Mouse (Mus musculus) lung, adult 2 months (tissue): Measurements from ENCODE around the gene Sorbs2. TPM values are rescaled to one million over a fixed set of nuclear protein-coding genes. Genes with fewer than 3 reads are reported as not detected.
A peak's percentile ranks its signal among the peaks of the same experiment; 100 is the strongest.

Source experiments
- DNase-seq: peaks from one replicate; pipeline ENCODE4 v3.0.0; 2022
- H3K4me1 ChIP-seq: fragments of 200-500 bp; 2 replicates; pipeline ENCODE4 v1.6.1; 2011; ENCODE audit warnings: low read length; ENCODE audit not compliant: control insufficient read depth, insufficient read depth
- H3K4me3 ChIP-seq: fragments of 200-500 bp; replicated peaks from 2 replicates; pipeline ENCODE3; 2011; ENCODE audit warnings: low read depth, mild to moderate bottlenecking, control low read depth, low read length; ENCODE audit errors: extremely low read depth
- CTCF ChIP-seq: fragments of 200-500 bp; IDR thresholded peaks from 2 replicates; pipeline ENCODE4 v1.5.1; 2011; ENCODE audit warnings: mild to moderate bottlenecking, low read length, control low read depth; ENCODE audit not compliant: insufficient read depth
- POLR2A ChIP-seq: fragments of 200-500 bp; IDR thresholded peaks from 2 replicates; pipeline ENCODE4 v1.6.1; 2011; ENCODE audit warnings: low read depth, mild to moderate bottlenecking, control low read depth, low read length, borderline replicate concordance; ENCODE audit errors: extremely low read depth
- WGBS: fragments of 180-500 bp; shearing (Covaris S2); methylation state at CpG from one replicate; pipeline ENCODE4 v1.1.7; 2018; 5-methylcytosine and 5-hydroxymethylcytosine counted together
- polyA plus RNA-seq: library from polyadenylated mRNA; depleted of rRNA; stranded (reverse); fragments of >200 nt; gene quantifications from 2 replicates; pipeline ENCODE4 v1.2.3, GENCODE M21; 2012

Gene Sorbs2
- polyA plus RNA-seq, 1 experiment, result 10.1 TPM

- 55% methylated on average over 8 of the region's 8 CpGs for WGBS
- H3K4me3 ChIP-seq, result no peak overlapping the region
- TF ChIP-seq POLR2A (no peak), CTCF (no peak)
These were observed 121.5 kb downstream of the Sorbs2 start for GRCm38 (mm10) chr8:45629066-45629430.

GRCm38 (mm10) chr8:45631023-45631422 lies 123.4 kb downstream of the Sorbs2 start:
- WGBS, result 68% methylated on average over 8 of the region's 8 CpGs
- no peak overlapping the region for H3K4me3 ChIP-seq
- TF ChIP-seq POLR2A, result no peak
- TF ChIP-seq CTCF, result no peak
- H3K4me1 ChIP-seq, result no peaks in the 10 kb centered on the region
- no peak for DNase-seq

More at GRCm38 (mm10) chr8:45629066-45629430, 121.5 kb downstream of the Sorbs2 start:
- H3K4me1 ChIP-seq, result no peaks in the 10 kb centered on the region
- no peak for DNase-seq

- H3K4me3 ChIP-seq, result no peak overlapping the region
- WGBS, result 78% methylated on average over 6 of the region's 6 CpGs
- DNase-seq, result no peak
- no peak for TF ChIP-seq CTCF
- no peak for TF ChIP-seq POLR2A
- H3K4me1 ChIP-seq, result no peaks in the 10 kb centered on the region
These were observed 127.6 kb downstream of the Sorbs2 start for GRCm38 (mm10) chr8:45635155-45635554.

- no peak for DNase-seq
- H3K4me3 ChIP-seq, result no peak overlapping the region
- 72% methylated on average over 1 of the region's 1 CpGs for WGBS
- H3K4me1 ChIP-seq, result no peaks in the 10 kb centered on the region
- TF ChIP-seq CTCF (no peak), POLR2A (no peak)
These were observed 130.2 kb downstream of the Sorbs2 start for GRCm38 (mm10) chr8:45637745-45638144.

- Histone ChIP-seq H3K4me1 (no peaks in the 10 kb centered on the region), H3K4me3 (no peak overlapping the region)
- no peak for DNase-seq
- no peak for TF ChIP-seq POLR2A
- TF ChIP-seq CTCF, result no peak
These were observed 131.9 kb downstream of the Sorbs2 start for GRCm38 (mm10) chr8:45639444-45639843.

GRCm38 (mm10) chr8:45644651-45645050 lies 137.1 kb downstream of the Sorbs2 start:
- WGBS, result 88% methylated on average over 2 of the region's 2 CpGs
- H3K4me3 ChIP-seq, result no peak overlapping the region
- no peak for TF ChIP-seq POLR2A
- TF ChIP-seq CTCF, result no peak
- DNase-seq, result no peak
- no peaks in the 10 kb centered on the region for H3K4me1 ChIP-seq

- TF ChIP-seq CTCF (no peak), POLR2A (no peak)
- WGBS, result 79% methylated on average over 7 of the region's 7 CpGs
- no peak overlapping the region for H3K4me3 ChIP-seq
- DNase-seq, result no peak
- H3K4me1 ChIP-seq, result no peaks in the 10 kb centered on the region
These were observed 141.5 kb downstream of the Sorbs2 start for GRCm38 (mm10) chr8:45649063-45649462.

- WGBS, result 63% methylated on average over 5 of the region's 5 CpGs
- TF ChIP-seq POLR2A, result no peak
- no peak for TF ChIP-seq CTCF
- H3K4me1 ChIP-seq, result no peaks in the 10 kb centered on the region
- no peak overlapping the region for H3K4me3 ChIP-seq
- DNase-seq, result no peak
These were observed 142.4 kb downstream of the Sorbs2 start for GRCm38 (mm10) chr8:45649966-45650365.

- no peak overlapping the region for H3K4me3 ChIP-seq
- 79% methylated on average over 3 of the region's 3 CpGs for WGBS
- DNase-seq, result no peak
These were observed 150.4 kb downstream of the Sorbs2 start for GRCm38 (mm10) chr8:45658021-45658420.

GRCm38 (mm10) chr8:45658458-45659325 lies 151.1 kb downstream of the Sorbs2 start:
- no peak overlapping the region for H3K4me3 ChIP-seq
- WGBS, result 28% methylated on average over 18 of the region's 18 CpGs
- peak; percentile 27 for DNase-seq
- no peak for TF ChIP-seq POLR2A
- TF ChIP-seq CTCF, result no peak
- H3K4me1 ChIP-seq, result peaks cover 4% of the 10 kb centered on the region; the same call in 1 of the 2 replicates

More at GRCm38 (mm10) chr8:45658021-45658420, 150.4 kb downstream of the Sorbs2 start:
- H3K4me1 ChIP-seq, result peaks cover 4% of the 10 kb centered on the region; the same call in 1 of the 2 replicates
- no peak for TF ChIP-seq POLR2A
- TF ChIP-seq CTCF, result no peak

GRCm38 (mm10) chr8:45659473-45659872 lies 151.9 kb downstream of the Sorbs2 start:
- no peak for DNase-seq
- 44% methylated on average over 4 of the region's 4 CpGs for WGBS

More at GRCm38 (mm10) chr8:45659473-45659872, 151.9 kb downstream of the Sorbs2 start:
- Histone ChIP-seq H3K4me1 (peaks cover 4% of the 10 kb centered on the region; the same call in 1 of the 2 replicates), H3K4me3 (no peak overlapping the region)
- TF ChIP-seq POLR2A (no peak), CTCF (no peak)
